28 mouse cellular contexts compared by ENCODE assay signal in genomic region chr11:119710822-119711221, GRCm38 (mm10).
DNase-seq lines count a peak whose midpoint lies in the region; ATAC-seq and TF ChIP-seq lines count a peak whose summit lies in the region.
"Had no signal": no experiment of that assay in that cellular context is flagged by ENCODE, and none has a peak within 500 bp of the region (broad histone marks: within the 10 kb centered on the region; RNA-seq: fewer than 3 reads in every experiment).

No protein-coding gene starts in this region.

- H3K27ac ChIP-seq in gastrocnemius, adult 2 months, result 0 out of 2 replicates have a peak overlapping the region, but pooled peaks have one; percentile 6
- 0 out of 2 replicates have a peak overlapping the region, but pooled peaks have one; percentile 17 for H3K27ac ChIP-seq in hindbrain, embryonic 12.5 days
- H3K27ac ChIP-seq in hindbrain, embryonic 16.5 days (ENCODE audit: low read depth, low read length), result no peak overlapping the region
- no peak overlapping the region for H3K27ac ChIP-seq in midbrain, embryonic 11.5 days (ENCODE audit: low read depth, low read length)
- H3K27ac ChIP-seq: embryonic facial prominence, embryonic 12.5 days; forebrain, embryonic 15.5 days; kidney, postnatal 0 days; layer of hippocampus, adult 2 months; limb, embryonic 12.5 days; midbrain, embryonic 10.5 days; stomach, postnatal 0 days had no signal

- no peaks in the 10 kb centered on the region for H3K9me3 ChIP-seq in hindbrain, embryonic 12.5 days (replicated peaks)
- H3K9me3 ChIP-seq in hindbrain, embryonic 16.5 days (ENCODE audit: control insufficient read depth, low read length), result no peaks in the 10 kb centered on the region
- peaks cover 6% of the 10 kb centered on the region for H3K9me3 ChIP-seq in megakaryocyte, embryonic 14.5 days
- no peaks in the 10 kb centered on the region for H3K9me3 ChIP-seq in midbrain, embryonic 11.5 days (ENCODE audit: control insufficient read depth, low read length)
- H3K9me3 ChIP-seq: embryonic facial prominence, embryonic 12.5 days; forebrain, embryonic 15.5 days; limb, embryonic 12.5 days; midbrain, embryonic 10.5 days; neural tube, embryonic 15.5 days had no signal

- no peak for TF ChIP-seq CTCF in gastrocnemius, adult 2 months (IDR thresholded peaks at IDR 0.05)

- H3K9ac ChIP-seq in hindbrain, embryonic 12.5 days, result no peak overlapping the region
- H3K9ac ChIP-seq in hindbrain, embryonic 16.5 days (ENCODE audit: low read depth, low read length), result no peak overlapping the region
- no peak overlapping the region for H3K9ac ChIP-seq in midbrain, embryonic 11.5 days (ENCODE audit: low read length)
- H3K9ac ChIP-seq: embryonic facial prominence, embryonic 12.5 days; forebrain, embryonic 15.5 days; limb, embryonic 12.5 days; liver, postnatal 0 days; neural tube, embryonic 15.5 days had no signal

- whole genome bisulfite sequencing in hindbrain, embryonic 12.5 days, result 88% methylated on average over 5 of the region's 5 CpGs
- WGBS in hindbrain, embryonic 16.5 days, result 81% methylated on average over 5 of the region's 5 CpGs
- WGBS in midbrain, embryonic 11.5 days, result 95% methylated on average over 5 of the region's 5 CpGs

- H3K27me3 ChIP-seq in hindbrain, embryonic 12.5 days, result no peaks in the 10 kb centered on the region
- no peaks in the 10 kb centered on the region for H3K27me3 ChIP-seq in hindbrain, embryonic 16.5 days (replicated peaks; ENCODE audit: control insufficient read depth, insufficient read depth, low read length)
- H3K27me3 ChIP-seq in megakaryocyte, embryonic 14.5 days (replicated peaks), result no peaks in the 10 kb centered on the region
- H3K27me3 ChIP-seq in midbrain, embryonic 11.5 days (ENCODE audit: control insufficient read depth, insufficient read depth, low read length), result no peaks in the 10 kb centered on the region
- H3K27me3 ChIP-seq: embryonic facial prominence, embryonic 12.5 days; forebrain, embryonic 15.5 days; limb, embryonic 12.5 days; neural tube, embryonic 15.5 days had no signal

- intact Hi-C loops in gastrocnemius, adult 2 months (cut with DNase I), result no loop called here

- DNase-seq in gastrocnemius, adult 2 months, result no peak
- DNase-seq in gastrocnemius, postnatal 10 days, result no peak
- no peak for DNase-seq in spleen, adult 12 weeks (ENCODE audit: low spot score)
- DNase-seq in midbrain, embryonic 11.5 days (ENCODE audit: low spot score, missing footprints), result no peak
- DNase-seq: adrenal gland, postnatal 36 days; cerebellum, adult 11-12 months; cerebellum, postnatal 14 days; kidney, adult 2 months; layer of hippocampus, postnatal 36 days; liver, postnatal 0 days; lung, postnatal 10 days; right cerebral cortex, adult 18-20 months; thymus, adult 2 months had no signal

- ATAC-seq in hindbrain, embryonic 12.5 days (ENCODE audit: low FRiP score), result no peak
- ATAC-seq in hindbrain, embryonic 16.5 days, result no peak
- ATAC-seq in common myeloid progenitor, adult 5-6 weeks (replicated peaks; ENCODE audit: low read depth, poor library complexity, severe bottlenecking), result peak; percentile 39; the same call in 1 of the 2 replicates
- no peak for ATAC-seq in midbrain, embryonic 11.5 days (ENCODE audit: low FRiP score)
- ATAC-seq: CD4-positive, CD25-positive, alpha-beta regulatory T cell, adult 4 months; forebrain, embryonic 15.5 days; inflammation-experienced regulatory T-cells, adult 6 months; liver, postnatal 0 days had no signal

- no peak overlapping the region for H3K4me3 ChIP-seq in gastrocnemius, adult 2 months
- H3K4me3 ChIP-seq in hindbrain, embryonic 12.5 days, result no peak overlapping the region
- no peak overlapping the region for H3K4me3 ChIP-seq in hindbrain, embryonic 16.5 days (ENCODE audit: low read length)
- H3K4me3 ChIP-seq in megakaryocyte, embryonic 14.5 days (replicated peaks), result peak overlapping the region; percentile 25
- H3K4me3 ChIP-seq in midbrain, embryonic 11.5 days (ENCODE audit: low read depth, low read length), result no peak overlapping the region
- H3K4me3 ChIP-seq: embryonic facial prominence, embryonic 12.5 days; forebrain, embryonic 15.5 days; layer of hippocampus, adult 2 months; limb, embryonic 12.5 days; midbrain, embryonic 10.5 days; neural tube, embryonic 15.5 days had no signal

- no peaks in the 10 kb centered on the region for H3K36me3 ChIP-seq in hindbrain, embryonic 12.5 days
- H3K36me3 ChIP-seq in hindbrain, embryonic 16.5 days (ENCODE audit: control insufficient read depth, insufficient read depth, low read length), result no peaks in the 10 kb centered on the region
- peaks cover 8% of the 10 kb centered on the region for H3K36me3 ChIP-seq in megakaryocyte, embryonic 14.5 days (replicated peaks; ENCODE audit: low read length)
- no peaks in the 10 kb centered on the region for H3K36me3 ChIP-seq in midbrain, embryonic 11.5 days (ENCODE audit: control insufficient read depth, insufficient read depth, low read length)
- H3K36me3 ChIP-seq: embryonic facial prominence, embryonic 12.5 days; forebrain, embryonic 15.5 days; limb, embryonic 12.5 days; midbrain, embryonic 10.5 days; neural tube, embryonic 15.5 days had no signal

- H3K4me1 ChIP-seq in hindbrain, embryonic 12.5 days, result peaks cover 30% of the 10 kb centered on the region
- H3K4me1 ChIP-seq in hindbrain, embryonic 16.5 days (ENCODE audit: control insufficient read depth, insufficient read depth, low read depth, low read length), result peaks cover 8% of the 10 kb centered on the region
- peaks cover 81% of the 10 kb centered on the region for H3K4me1 ChIP-seq in megakaryocyte, embryonic 14.5 days
- peaks cover 9% of the 10 kb centered on the region; the same call in 1 of the 2 replicates for H3K4me1 ChIP-seq in midbrain, embryonic 11.5 days (ENCODE audit: control insufficient read depth, insufficient read depth, low read length)
- H3K4me1 ChIP-seq: embryonic facial prominence, embryonic 12.5 days had no signal

- no peak overlapping the region for H3K4me2 ChIP-seq in hindbrain, embryonic 12.5 days (replicated peaks)
- no peak overlapping the region for H3K4me2 ChIP-seq in hindbrain, embryonic 16.5 days (ENCODE audit: low read length)
- no peak overlapping the region for H3K4me2 ChIP-seq in midbrain, embryonic 11.5 days
- H3K4me2 ChIP-seq: embryonic facial prominence, embryonic 12.5 days; forebrain, embryonic 15.5 days; limb, embryonic 12.5 days; liver, embryonic 11.5 days; neural tube, embryonic 15.5 days had no signal

Comparison
In these comparisons a context has a peak if more than half of its experiments do, and no peak if none do; other contexts are left out.
1. H3K27ac ChIP-seq: peak in gastrocnemius, adult 2 months (single experiment) and hindbrain, embryonic 12.5 days (single experiment); none in hindbrain, embryonic 16.5 days (single experiment) and midbrain, embryonic 11.5 days (single experiment).